Mouse (Mus musculus): ENCODE measurements at regions not wholly inside any gene's neighbourhood (a gene's known extent, or its start where the extent isn't known, plus 50 kb on each side); places are given as distances from the start of the nearest gene placed in this dataset.

GRCm38 (mm10) chr7:72737792-72738191, 431.4 kb upstream of the Mctp2 start:
- TF ChIP-seq POLR2A (IDR thresholded peaks at IDR 0.05; ENCODE audit: insufficient read length, low read depth), result no peak
- TF ChIP-seq MYOG (IDR thresholded peaks at IDR 0.05; ENCODE audit: control insufficient read depth in 1 of 3, insufficient read depth in 1 of 3, insufficient read length in 2 of 3, low read depth in 2 of 3), result no peak
- no peak for TF ChIP-seq SRF (IDR thresholded peaks at IDR 0.05; ENCODE audit: control insufficient read depth, insufficient read length, low read depth)
- TF ChIP-seq TCF3 (IDR thresholded peaks at IDR 0.05; ENCODE audit: insufficient read length, low read depth), result no peak
- TF ChIP-seq REST (IDR thresholded peaks at IDR 0.05; ENCODE audit: insufficient read depth, insufficient read length), result no peak
- TF ChIP-seq POLR2AphosphoS2 (IDR thresholded peaks at IDR 0.05; ENCODE audit: insufficient read length, low read depth), result no peak
- TF ChIP-seq USF1 (IDR thresholded peaks at IDR 0.05; ENCODE audit: low read depth), result no peak
- no peak for TF ChIP-seq MAX (IDR thresholded peaks at IDR 0.05; ENCODE audit: low read depth)
- no peak for TF ChIP-seq CEBPB (IDR thresholded peaks at IDR 0.05; ENCODE audit: insufficient read depth, poor library complexity, severe bottlenecking)
